Comparison of ENCODE assay signal across 12 mouse cellular contexts in the genomic region with DNA sequence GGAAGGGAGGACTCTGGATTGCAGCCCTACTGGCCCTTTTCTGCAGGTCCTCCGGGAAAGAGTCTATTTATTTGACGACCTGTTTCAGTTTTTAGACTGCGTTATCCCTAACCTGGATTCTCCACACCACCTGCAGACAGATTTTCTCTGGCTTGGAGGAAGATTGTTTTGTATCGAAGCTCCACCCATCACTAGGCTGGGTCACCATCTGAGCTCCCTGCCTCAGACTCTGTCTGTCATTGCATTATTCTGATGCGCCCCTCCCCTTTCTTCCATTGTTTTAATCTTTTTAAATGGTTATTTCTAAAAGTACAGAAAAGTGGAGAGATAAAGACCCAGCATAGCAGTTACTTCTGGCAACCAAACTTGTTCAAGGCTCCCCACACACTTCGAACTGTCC.
"Had no signal": no experiment of that assay in that cellular context is flagged by ENCODE, and none has a peak within 500 bp of the region (broad histone marks: within the 10 kb centered on the region; RNA-seq: fewer than 3 reads in every experiment).

No protein-coding gene starts in this region.

- H3K4me3 ChIP-seq: limb, embryonic 12.5 days; liver, embryonic 13.5 days; megakaryocyte, embryonic 14.5 days; neural tube, embryonic 13.5 days had no signal

- H3K36me3 ChIP-seq: limb, embryonic 12.5 days; liver, embryonic 13.5 days; neural tube, embryonic 13.5 days had no signal

- H3K9me3 ChIP-seq: limb, embryonic 12.5 days; liver, embryonic 13.5 days; megakaryocyte, embryonic 14.5 days; neural tube, embryonic 13.5 days had no signal

- H3K27me3 ChIP-seq: limb, embryonic 12.5 days; liver, embryonic 13.5 days; megakaryocyte, embryonic 14.5 days; neural tube, embryonic 13.5 days had no signal

- DNase-seq: kidney, adult 9 months; liver, embryonic 13.5 days; liver, postnatal 0 days; right cerebral cortex, postnatal 25 days; thymus, postnatal 14 days had no signal

- H3K4me2 ChIP-seq: limb, embryonic 12.5 days; liver, embryonic 13.5 days; midbrain, embryonic 11.5 days; neural tube, embryonic 13.5 days had no signal

- H3K9ac ChIP-seq: limb, embryonic 12.5 days; liver, embryonic 13.5 days; liver, postnatal 0 days; neural tube, embryonic 13.5 days had no signal

- H3K27ac ChIP-seq: liver, embryonic 13.5 days; macrophage; neural tube, embryonic 13.5 days; stomach, postnatal 0 days had no signal

- ATAC-seq: liver, postnatal 0 days; midbrain, embryonic 16.5 days had no signal
